Mouse (Mus musculus): ENCODE measurements around the gene Cbx1.

- TF ChIP-seq CTCF (IDR thresholded peaks at IDR 0.05; ENCODE audit: low read depth, low read length) (no peak), POLR2A (IDR thresholded peaks at IDR 0.05; ENCODE audit: borderline replicate concordance, low read depth, low read length) (no peak)
Observed at GRCm38 (mm10) chr11:96821956-96822355, 33.0 kb downstream of the Cbx1 start.

Data from bone marrow macrophage, adult 2 months (primary cell).